Mouse (Mus musculus) MEL (cell line): ENCODE measurements around the gene Smagp. TPM values are rescaled to one million over a fixed set of nuclear protein-coding genes. Genes with fewer than 3 reads are reported as not detected.

Experiments used
- DNase-seq: peaks from one replicate; pipeline ENCODE4 v3.0.0; 2011; ENCODE audit warnings: low read depth, low spot score
- H3K27ac ChIP-seq: 2 replicates; pipeline ENCODE4 v1.5.1; 2012; ENCODE audit warnings: low read depth, mild to moderate bottlenecking, control low read depth, low read length, moderate library complexity; ENCODE audit not compliant: control insufficient read depth
- H3K27me3 ChIP-seq, 2 experiments: fragments of 150-350 bp in 1 of 2; sonication (generic) in 1 of 2; 2 replicates each; pipeline ENCODE4 v1.6.1; 2012; ENCODE audit warnings: low read length in 2 of 2, mild to moderate bottlenecking in 2 of 2, improper control_type of control experiment in 1 of 2, moderate library complexity in 1 of 2; ENCODE audit not compliant: insufficient read depth in 2 of 2, control insufficient read depth in 1 of 2
- H3K36me3 ChIP-seq, 2 experiments: 2 replicates each; pipeline ENCODE4 v1.6.1; 2012 to 2014; ENCODE audit warnings: low read length in 2 of 2, improper control_type of control experiment in 1 of 2, inconsistent platforms in 1 of 2, mild to moderate bottlenecking in 1 of 2; ENCODE audit not compliant: insufficient read depth in 2 of 2, control insufficient read depth in 1 of 2
- H3K4me1 ChIP-seq, 2 experiments: fragments of 150-350 bp in 1 of 2; sonication (generic) in 1 of 2; 2 replicates each; pipeline ENCODE4 v1.6.1; 2012; ENCODE audit warnings: low read length in 2 of 2, improper control_type of control experiment in 1 of 2, mild to moderate bottlenecking in 1 of 2; ENCODE audit not compliant: insufficient read depth in 2 of 2, control insufficient read depth in 1 of 2
- H3K4me3 ChIP-seq, 2 experiments: fragments of 150-350 bp in 1 of 2; sonication (generic) in 1 of 2; 2 replicates each; pipeline ENCODE4 v1.5.1; 2012; ENCODE audit warnings: low read depth in 2 of 2, low read length in 2 of 2, mild to moderate bottlenecking in 2 of 2, moderate library complexity in 2 of 2, control low read depth in 1 of 2, improper control_type of control experiment in 1 of 2; ENCODE audit not compliant: control insufficient read depth in 1 of 2, insufficient read depth in 1 of 2
- H3K79me2 ChIP-seq: 2 replicates; pipeline ENCODE4 v1.6.1; 2012; ENCODE audit warnings: mild to moderate bottlenecking, low read length, moderate library complexity; ENCODE audit not compliant: control insufficient read depth, poor library complexity, insufficient read depth
- H3K9ac ChIP-seq: 2 replicates; pipeline ENCODE4 v1.6.1; 2012; ENCODE audit warnings: low read depth, mild to moderate bottlenecking, control low read depth, low read length, moderate library complexity; ENCODE audit not compliant: control insufficient read depth, poor library complexity, severe bottlenecking
- H3K9me3 ChIP-seq: fragments of 150-350 bp; sonication (generic); replicated peaks from 2 replicates; pipeline ENCODE4 v1.6.1; 2012; ENCODE audit warnings: mild to moderate bottlenecking, low read length, improper control_type of control experiment, moderate library complexity; ENCODE audit not compliant: insufficient read depth
- CHD1 ChIP-seq: IDR thresholded peaks from 2 replicates; pipeline ENCODE4 v1.6.1; 2012; ENCODE audit warnings: low read depth, mild to moderate bottlenecking, inconsistent platforms, low read length, improper control_type of control experiment
- CTCF ChIP-seq, 3 experiments: IDR thresholded peaks in 2 of 3; conservative IDR thresholded peaks in 1 of 3; 2 replicates each; pipeline ENCODE4 v1.5.1; 2011 to 2012; ENCODE audit warnings: low read length in 3 of 3, low read depth in 2 of 3, mild to moderate bottlenecking in 2 of 3, improper control_type of control experiment in 1 of 3, inconsistent platforms in 1 of 3, mixed read lengths in 1 of 3, moderate library complexity in 1 of 3; ENCODE audit not compliant: control insufficient read depth in 1 of 3, insufficient read depth in 1 of 3, poor library complexity in 1 of 3, severe bottlenecking in 1 of 3
- E2F4 ChIP-seq: IDR thresholded peaks from 2 replicates; pipeline ENCODE4 v1.6.1; 2011; ENCODE audit warnings: low read depth, low read length, improper control_type of control experiment, borderline replicate concordance
- ELF1 ChIP-seq: IDR thresholded peaks from 2 replicates; pipeline ENCODE4 v1.6.1; 2014; ENCODE audit warnings: low read depth, mild to moderate bottlenecking, inconsistent platforms, low read length, improper control_type of control experiment, moderate library complexity
- EP300 ChIP-seq, 2 experiments: IDR thresholded peaks; 2 replicates each; pipeline ENCODE4 v1.6.1; 2011; ENCODE audit warnings: improper control_type of control experiment in 2 of 2, low read length in 2 of 2, low read depth in 1 of 2, mild to moderate bottlenecking in 1 of 2
- GABPA ChIP-seq: IDR thresholded peaks from 2 replicates; pipeline ENCODE4 v1.6.1; 2012; ENCODE audit warnings: low read depth, mild to moderate bottlenecking, inconsistent platforms, low read length, improper control_type of control experiment, moderate library complexity
- JUND ChIP-seq: IDR thresholded peaks from 2 replicates; pipeline ENCODE4 v1.6.1; 2011; ENCODE audit warnings: low read depth, mild to moderate bottlenecking, improper control_type of control experiment, low read length
- KAT2A ChIP-seq: conservative IDR thresholded peaks from 2 replicates; pipeline ENCODE4 v1.6.1; 2012; ENCODE audit warnings: low read depth, low read length, improper control_type of control experiment, inconsistent platforms
- MAZ ChIP-seq: IDR thresholded peaks from 2 replicates; pipeline ENCODE4 v1.6.1; 2012; ENCODE audit warnings: low read depth, mild to moderate bottlenecking, inconsistent platforms, low read length, improper control_type of control experiment
- MXI1 ChIP-seq: IDR thresholded peaks from 2 replicates; pipeline ENCODE4 v1.6.1; 2011; ENCODE audit warnings: mild to moderate bottlenecking, low read depth, low read length, improper control_type of control experiment
- MYB ChIP-seq: IDR thresholded peaks from 2 replicates; pipeline ENCODE4 v1.6.1; 2011; ENCODE audit warnings: mild to moderate bottlenecking, low read depth, low read length, improper control_type of control experiment
- POLR2AphosphoS5 ChIP-seq: IDR thresholded peaks from 2 replicates; pipeline ENCODE4 v1.6.1; 2012; ENCODE audit warnings: low read depth, borderline replicate concordance, mild to moderate bottlenecking, inconsistent platforms, low read length, moderate library complexity, mixed read lengths
- RAD21 ChIP-seq: IDR thresholded peaks from 2 replicates; pipeline ENCODE4 v1.6.1; 2011; ENCODE audit warnings: mild to moderate bottlenecking, low read depth, low read length, improper control_type of control experiment
- SIN3A ChIP-seq: IDR thresholded peaks from 2 replicates; pipeline ENCODE4 v1.6.1; 2012; ENCODE audit warnings: low read length, improper control_type of control experiment, inconsistent platforms
- TCF12 ChIP-seq: IDR thresholded peaks from 2 replicates; pipeline ENCODE4 v1.6.1; 2014; ENCODE audit warnings: low read depth, mild to moderate bottlenecking, inconsistent platforms, low read length, improper control_type of control experiment, moderate library complexity
- ZKSCAN1 ChIP-seq: IDR thresholded peaks from 2 replicates; pipeline ENCODE4 v1.6.1; 2012; ENCODE audit warnings: low read depth, mild to moderate bottlenecking, inconsistent platforms, low read length, improper control_type of control experiment, moderate library complexity
- ZNF384 ChIP-seq: IDR thresholded peaks from 2 replicates; pipeline ENCODE4 v1.6.1; 2012; ENCODE audit warnings: low read depth, mild to moderate bottlenecking, inconsistent platforms, low read length, improper control_type of control experiment
- polyA plus RNA-seq, 2 experiments: library from polyadenylated mRNA; stranded (reverse) in 1 of 2; unstranded in 1 of 2; fragments of >175 nt in 1 of 2; fragments of >200 nt in 1 of 2; gene quantifications; 2 replicates each; pipeline versions ENCODE4 v1.2.1 to v1.2.4; 2012; ENCODE audit warnings: low replicate concordance in 2 of 2, low read depth in 1 of 2; ENCODE audit not compliant: insufficient read length in 2 of 2, insufficient read depth in 1 of 2, missing spikeins in 1 of 2
- total RNA-seq: library from RNA; depleted of rRNA; stranded (reverse); fragments of 300-350 nt; gene quantifications from 2 replicates; pipeline ENCODE4 v1.2.3, GENCODE M21; 2012

The Smagp gene
- total and polyA plus RNA-seq, 3 experiments = 2.6 to 22.6 TPM; not detected in 1

DNA sequence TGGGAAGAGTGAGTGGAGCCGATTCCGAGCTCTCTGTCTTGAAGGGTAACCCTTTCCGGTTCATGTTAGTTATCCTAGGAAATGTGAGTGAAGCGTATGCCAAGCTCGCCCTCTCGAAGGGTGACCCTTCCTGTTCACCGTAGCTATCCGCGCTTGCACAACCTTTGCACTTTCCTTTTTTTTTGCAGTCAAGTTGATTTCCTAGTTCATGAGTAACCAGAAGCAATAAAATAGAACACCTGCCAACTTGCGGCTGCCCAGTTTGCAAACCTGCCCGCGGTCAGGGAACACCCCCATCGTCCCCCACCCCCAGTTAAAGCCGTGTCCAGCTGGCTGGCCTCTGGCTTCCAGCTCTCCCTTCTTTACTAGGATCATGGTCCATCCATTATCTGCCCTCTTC, 42.3 kb upstream of the Smagp start:
- TF ChIP-seq POLR2AphosphoS5 (no peak), RAD21 (no peak), SIN3A (no peak), EP300 (IDR thresholded peaks at IDR 0.05; ENCODE audit: low read depth in 1 of 2, low read length in 2 of 2) (no peak), MXI1 (no peak), E2F4 (no peak), ELF1 (no peak), TCF12 (no peak), GABPA (no peak), CTCF (IDR thresholded peaks at IDR 0.05 in 2 of 3, conservative IDR thresholded peaks at IDR 0.05 in 1 of 3; ENCODE audit: control insufficient read depth in 1 of 3, insufficient read depth in 1 of 3, low read depth in 2 of 3, low read length in 3 of 3, poor library complexity in 1 of 3, severe bottlenecking in 1 of 3) (no peak), MAZ (no peak), CHD1 (no peak)
- Histone ChIP-seq H3K4me3 (no peak overlapping the region), H3K27ac (no peak overlapping the region), H3K79me2 (no peaks in the 10 kb centered on the region), H3K4me1 (peaks cover 13 to 18% of the 10 kb centered on the region in 2 experiments), H3K36me3 (peaks cover 0 to 19% of the 10 kb centered on the region in 2 experiments; a peak in 2 of 4 replicates), H3K27me3 (no peaks in the 10 kb centered on the region), H3K9me3 (no peaks in the 10 kb centered on the region), H3K9ac (no peak overlapping the region)
- DNase-seq = no peak

- Histone ChIP-seq H3K36me3 (peaks cover 0 to 18% of the 10 kb centered on the region in 2 experiments; a peak in 2 of 4 replicates), H3K4me3 (no peak overlapping the region), H3K79me2 (no peaks in the 10 kb centered on the region), H3K9me3 (no peaks in the 10 kb centered on the region), H3K27me3 (no peaks in the 10 kb centered on the region), H3K4me1 (peaks cover 11 to 17% of the 10 kb centered on the region in 2 experiments), H3K27ac (no peak overlapping the region), H3K9ac (no peak overlapping the region)
- TF ChIP-seq CHD1 (no peak), KAT2A (no peak), ZNF384 (no peak), MYB (no peak), JUND (no peak), RAD21 (no peak), ZKSCAN1 (no peak)
- no peak for DNase-seq
Measured at GRCm38 (mm10) chr15:100678581-100678980, 41.8 kb upstream of the Smagp start.
